Mouse (Mus musculus): ENCODE measurements at regions not wholly inside any gene's neighbourhood (a gene's known extent, or its start where the extent isn't known, plus 50 kb on each side); places are given as distances from the start of the nearest gene placed in this dataset.
A peak's percentile ranks its signal among the peaks of the same experiment; 100 is the strongest.

GRCm38 (mm10) chr15:61159552-61159951 lies 236.7 kb upstream of the A1bg start:
- no peak for DNase-seq (ENCODE audit: low spot score in 2 of 2)

- peak; percentile 15 to 49 for DNase-seq (ENCODE audit: low spot score in 2 of 2)
These were observed 235.3 kb upstream of the A1bg start for GRCm38 (mm10) chr15:61158041-61158545.

- DNase-seq (ENCODE audit: low spot score in 2 of 2) = peak; percentile 85 to 88
These were observed 234.7 kb upstream of the A1bg start for GRCm38 (mm10) chr15:61157543-61157942.

GRCm38 (mm10) chr15:61155530-61155929 lies 232.7 kb upstream of the A1bg start:
- no peak for DNase-seq (ENCODE audit: low spot score in 2 of 2)

GRCm38 (mm10) chr15:61154166-61154565 lies 231.4 kb upstream of the A1bg start:
- no peak for DNase-seq (ENCODE audit: low spot score in 2 of 2)

GRCm38 (mm10) chr15:61142851-61143250 lies 220.0 kb upstream of the A1bg start:
- no peak for DNase-seq (ENCODE audit: low spot score in 2 of 2)

GRCm38 (mm10) chr15:61139151-61139550 lies 216.3 kb upstream of the A1bg start:
- DNase-seq (ENCODE audit: low spot score in 2 of 2) = no peak

GRCm38 (mm10) chr15:61136781-61137180 lies 214.0 kb upstream of the A1bg start:
- no peak for DNase-seq (ENCODE audit: low spot score in 2 of 2)

- DNase-seq (ENCODE audit: low spot score in 2 of 2) = no peak
These were observed 210.5 kb upstream of the A1bg start for GRCm38 (mm10) chr15:61133316-61133715.

- DNase-seq (ENCODE audit: low spot score in 2 of 2) = no peak
These were observed 205.2 kb upstream of the A1bg start for GRCm38 (mm10) chr15:61127971-61128370.

- no peak for DNase-seq (ENCODE audit: low spot score in 2 of 2)
These were observed 204.3 kb upstream of the A1bg start for GRCm38 (mm10) chr15:61127130-61127529.

- DNase-seq (ENCODE audit: low spot score in 2 of 2) = no peak
These were observed 194.1 kb upstream of the A1bg start for GRCm38 (mm10) chr15:61116912-61117311.

GRCm38 (mm10) chr15:61109429-61110128 lies 186.8 kb upstream of the A1bg start:
- no peak for DNase-seq (ENCODE audit: low spot score in 2 of 2)

GRCm38 (mm10) chr15:61108957-61109356 lies 186.1 kb upstream of the A1bg start:
- DNase-seq (ENCODE audit: low spot score in 2 of 2) = no peak

GRCm38 (mm10) chr15:61102421-61103412 lies 179.9 kb upstream of the A1bg start:
- peak; percentile 1 to 8 for DNase-seq (ENCODE audit: low spot score in 2 of 2)

GRCm38 (mm10) chr15:61100807-61101206 lies 178.0 kb upstream of the A1bg start:
- DNase-seq (ENCODE audit: low spot score in 2 of 2) = no peak

GRCm38 (mm10) chr15:61098968-61099367 lies 176.2 kb upstream of the A1bg start:
- DNase-seq (ENCODE audit: low spot score in 2 of 2) = no peak

- DNase-seq (ENCODE audit: low spot score in 2 of 2) = no peak
These were observed 175.7 kb upstream of the A1bg start for GRCm38 (mm10) chr15:61098519-61098918.

- DNase-seq (ENCODE audit: low spot score in 2 of 2) = no peak
These were observed 173.4 kb upstream of the A1bg start for GRCm38 (mm10) chr15:61096021-61096781.

GRCm38 (mm10) chr15:61055017-61055609 lies 132.3 kb upstream of the A1bg start:
- DNase-seq (ENCODE audit: low spot score in 2 of 2) = no peak

- no peak for DNase-seq (ENCODE audit: low spot score in 2 of 2)
These were observed 128.6 kb upstream of the A1bg start for GRCm38 (mm10) chr15:61051363-61051762.
